Mouse (Mus musculus): ENCODE results near the gene Ccdc57.
"Not testable (repeated sequence)": the region's sequence is repeated elsewhere in the genome, so short reads cannot be mapped to it uniquely, and the experiment has no call there.

The Ccdc57 gene

GRCm38 (mm10) chr11:120901729-120902486, 30.8 kb downstream of the Ccdc57 start:
- DNase-seq = no peak

- DNase-seq = no peak
These were observed 32.1 kb downstream of the Ccdc57 start for GRCm38 (mm10) chr11:120900276-120901244.

- DNase-seq = no peak
These were observed 34.5 kb downstream of the Ccdc57 start for GRCm38 (mm10) chr11:120898114-120898548.

- DNase-seq = no peak
These were observed 37.2 kb downstream of the Ccdc57 start for GRCm38 (mm10) chr11:120895441-120895840.

GRCm38 (mm10) chr11:120894397-120894796, 38.3 kb downstream of the Ccdc57 start:
- DNase-seq = no peak

GRCm38 (mm10) chr11:120889216-120889615, 43.5 kb downstream of the Ccdc57 start:
- no peak for DNase-seq

GRCm38 (mm10) chr11:120888718-120889117, 44.0 kb downstream of the Ccdc57 start:
- peak; percentile 39 for DNase-seq

GRCm38 (mm10) chr11:120887502-120887901, 45.2 kb downstream of the Ccdc57 start:
- DNase-seq = peak; percentile 44

- DNase-seq = no peak
These were observed 46.2 kb downstream of the Ccdc57 start for GRCm38 (mm10) chr11:120886462-120886861.

- DNase-seq = no peak
These were observed 49.1 kb downstream of the Ccdc57 start for GRCm38 (mm10) chr11:120883601-120884000.

GRCm38 (mm10) chr11:120882931-120883330, 49.7 kb downstream of the Ccdc57 start:
- no peak for DNase-seq

GRCm38 (mm10) chr11:120873206-120873605, 59.5 kb downstream of the Ccdc57 start:
- no peak for DNase-seq

GRCm38 (mm10) chr11:120871521-120871920, 61.2 kb downstream of the Ccdc57 start:
- DNase-seq = no peak

- DNase-seq = no peak
These were observed 66.9 kb downstream of the Ccdc57 start for GRCm38 (mm10) chr11:120865816-120866215.

GRCm38 (mm10) chr11:120862819-120863218, 69.9 kb downstream of the Ccdc57 start:
- DNase-seq = no peak

- DNase-seq = not testable (repeated sequence)
These were observed 76.7 kb downstream of the Ccdc57 start for GRCm38 (mm10) chr11:120855938-120856337.

- no peak for DNase-seq
These were observed 78.9 kb downstream of the Ccdc57 start for GRCm38 (mm10) chr11:120853788-120854187.

GRCm38 (mm10) chr11:120853158-120853557, 79.5 kb downstream of the Ccdc57 start:
- DNase-seq = no peak

GRCm38 (mm10) chr11:120852083-120852935, 80.4 kb downstream of the Ccdc57 start:
- peak; percentile 52 for DNase-seq

GRCm38 (mm10) chr11:120851582-120851981, 81.1 kb downstream of the Ccdc57 start:
- no peak for DNase-seq

GRCm38 (mm10) chr11:120851132-120851531, 81.5 kb downstream of the Ccdc57 start:
- no peak for DNase-seq

GRCm38 (mm10) chr11:120850331-120851030, 82.2 kb downstream of the Ccdc57 start:
- no peak for DNase-seq

All from thymus, postnatal 4 days (tissue).